Mouse (Mus musculus) neural tube, embryonic 13.5 days (tissue): ENCODE data around the gene Tmem200c. TPM values are rescaled to one million over a fixed set of nuclear protein-coding genes. Genes with fewer than 3 reads are reported as not detected.
A peak's percentile ranks its signal among the peaks of the same experiment; 100 is the strongest.

ENCODE experiments used
- ATAC-seq: fragments of 200-750 bp; cut with Nextera tagmentation; 2 replicates; pipeline ENCODE4 v1.8.0; 2017; ENCODE audit warnings: low read depth, mild to moderate bottlenecking, moderate TSS enrichment, moderate library complexity
- H3K27ac ChIP-seq: fragments of 300-500 bp; sonication (generic); replicated peaks from 2 replicates; pipeline ENCODE4 v1.5.1; 2015; ENCODE audit warnings: moderate library complexity, mild to moderate bottlenecking, inconsistent platforms
- H3K27me3 ChIP-seq: fragments of 300-500 bp; sonication (generic); 2 replicates; pipeline ENCODE4 v1.6.1; 2015; ENCODE audit warnings: mild to moderate bottlenecking, inconsistent platforms
- H3K36me3 ChIP-seq: fragments of 300-500 bp; sonication (generic); 2 replicates; pipeline ENCODE4 v1.6.1; 2015; ENCODE audit warnings: mild to moderate bottlenecking, inconsistent platforms
- H3K4me1 ChIP-seq: fragments of 300-500 bp; sonication (generic); replicated peaks from 2 replicates; pipeline ENCODE4 v1.6.1; 2015; ENCODE audit warnings: inconsistent platforms
- H3K4me2 ChIP-seq: fragments of 300-500 bp; sonication (generic); 2 replicates; pipeline ENCODE4 v1.6.1; 2015; ENCODE audit warnings: inconsistent platforms, mild to moderate bottlenecking, moderate library complexity
- H3K4me3 ChIP-seq: fragments of 300-500 bp; sonication (generic); 2 replicates; pipeline ENCODE4 v1.5.1; 2015; ENCODE audit warnings: mild to moderate bottlenecking, inconsistent platforms
- H3K9ac ChIP-seq: fragments of 300-500 bp; sonication (generic); 2 replicates; pipeline ENCODE4 v1.6.1; 2015; ENCODE audit warnings: moderate library complexity, mild to moderate bottlenecking, inconsistent platforms
- H3K9me3 ChIP-seq: fragments of 300-500 bp; sonication (generic); 2 replicates; pipeline ENCODE4 v1.6.1; 2016; ENCODE audit warnings: inconsistent platforms
- WGBS: fragments of 180-500 bp; shearing (Covaris S2); methylation state at CpG from one replicate; pipeline ENCODE4 v1.1.7; 2015; 5-methylcytosine and 5-hydroxymethylcytosine counted together
- polyA plus RNA-seq: library from polyadenylated mRNA; unstranded; fragments of >200 nt; fragmentation: Nextera tagmentation; extraction: Ambion mirVana; gene quantifications from 2 replicates; pipeline ENCODE4 v1.2.1, GENCODE M21; 2015

Tmem200c gene
- polyA plus RNA-seq, 1 experiment from 2014 or later = 2.7 TPM

DNA sequence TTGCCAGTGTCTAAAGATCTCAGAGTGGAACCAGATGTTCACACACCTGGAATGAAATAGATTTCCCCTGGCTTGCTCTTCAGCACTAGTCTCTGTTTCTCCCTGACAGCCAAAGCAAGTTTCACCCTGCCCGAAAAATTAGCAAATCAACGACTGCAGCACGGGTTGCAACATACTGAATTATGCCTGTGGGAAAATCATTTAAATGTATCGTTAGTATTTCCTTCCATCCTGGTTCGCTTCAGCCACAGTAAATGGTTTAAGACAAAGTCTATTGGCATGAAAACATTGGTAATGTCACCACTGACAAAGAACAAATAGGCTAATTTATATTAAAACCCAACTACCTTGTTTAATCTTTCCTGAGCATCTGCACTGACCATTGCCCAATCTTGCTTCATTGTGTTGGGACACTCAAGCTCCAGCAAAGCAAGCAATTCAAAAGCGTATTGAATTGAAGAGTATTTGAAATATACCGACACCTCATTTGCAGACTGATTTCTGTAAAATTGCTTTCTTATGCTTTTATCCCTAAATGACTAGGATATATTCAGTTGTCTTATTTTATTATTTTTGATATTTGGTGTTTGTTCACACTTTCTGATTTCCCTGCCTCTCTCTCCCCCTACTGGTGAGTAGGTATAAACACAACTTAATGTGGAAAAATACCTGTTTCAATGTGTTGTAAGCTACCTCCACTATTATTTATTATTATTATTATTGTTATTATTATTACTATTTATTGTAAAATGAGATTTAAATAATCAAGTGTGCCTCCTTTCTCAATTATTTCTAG, 25.9 kb downstream of the Tmem200c start:
- Histone ChIP-seq H3K9me3 (no peaks in the 10 kb centered on the region), H3K27ac (no peak overlapping the region), H3K4me3 (no peak overlapping the region), H3K27me3 (no peaks in the 10 kb centered on the region), H3K9ac (no peak overlapping the region), H3K4me2 (no peak overlapping the region), H3K4me1 (no peaks in the 10 kb centered on the region), H3K36me3 (no peaks in the 10 kb centered on the region)
- 63% methylated on average over 7 of the region's 7 CpGs for WGBS
- no peak for ATAC-seq

GRCm38 (mm10) chr17:68864175-68864574, 37.8 kb downstream of the Tmem200c start:
- Histone ChIP-seq H3K9ac (no peak overlapping the region), H3K27ac (no peak overlapping the region), H3K9me3 (no peaks in the 10 kb centered on the region), H3K27me3 (no peaks in the 10 kb centered on the region), H3K36me3 (no peaks in the 10 kb centered on the region), H3K4me3 (no peak overlapping the region), H3K4me1 (no peaks in the 10 kb centered on the region), H3K4me2 (no peak overlapping the region)
- no peak for ATAC-seq
- 91% methylated on average over 3 of the region's 3 CpGs for WGBS

GRCm38 (mm10) chr17:68868439-68868838, 42.0 kb downstream of the Tmem200c start:
- H3K4me3 ChIP-seq = no peak overlapping the region
- no peaks in the 10 kb centered on the region for H3K27me3 ChIP-seq
- ATAC-seq = no peak
- no peaks in the 10 kb centered on the region for H3K9me3 ChIP-seq
- H3K27ac ChIP-seq = no peak overlapping the region
- H3K4me1 ChIP-seq = no peaks in the 10 kb centered on the region
- H3K36me3 ChIP-seq = no peaks in the 10 kb centered on the region
- no peak overlapping the region for H3K4me2 ChIP-seq
- H3K9ac ChIP-seq = no peak overlapping the region

DNA sequence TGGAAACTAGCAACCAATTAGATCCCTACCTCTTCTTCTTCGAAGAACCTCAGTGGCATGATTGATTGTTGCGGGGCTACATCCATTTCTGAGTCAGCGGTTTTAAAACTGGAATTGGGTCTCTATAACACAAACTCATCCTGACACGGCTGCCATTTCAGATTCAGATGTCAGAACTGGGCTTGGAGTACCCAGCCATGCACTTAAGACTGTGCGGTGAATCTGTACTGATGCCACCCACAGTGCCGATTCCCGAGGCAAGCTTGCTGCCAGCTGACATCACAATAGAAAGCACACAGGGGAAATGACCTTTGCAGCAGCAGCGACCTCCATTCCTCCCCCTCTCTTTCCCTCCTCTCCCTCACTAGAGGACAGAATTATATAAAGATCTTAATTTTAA, 47.6 kb downstream of the Tmem200c start:
- Histone ChIP-seq H3K9me3 (no peaks in the 10 kb centered on the region), H3K4me3 (no peak overlapping the region), H3K4me1 (no peaks in the 10 kb centered on the region), H3K27me3 (no peaks in the 10 kb centered on the region), H3K36me3 (no peaks in the 10 kb centered on the region), H3K9ac (no peak overlapping the region), H3K27ac (no peak overlapping the region), H3K4me2 (no peak overlapping the region)
- ATAC-seq = no peak
- 42% methylated on average over 8 of the region's 8 CpGs for WGBS

DNA sequence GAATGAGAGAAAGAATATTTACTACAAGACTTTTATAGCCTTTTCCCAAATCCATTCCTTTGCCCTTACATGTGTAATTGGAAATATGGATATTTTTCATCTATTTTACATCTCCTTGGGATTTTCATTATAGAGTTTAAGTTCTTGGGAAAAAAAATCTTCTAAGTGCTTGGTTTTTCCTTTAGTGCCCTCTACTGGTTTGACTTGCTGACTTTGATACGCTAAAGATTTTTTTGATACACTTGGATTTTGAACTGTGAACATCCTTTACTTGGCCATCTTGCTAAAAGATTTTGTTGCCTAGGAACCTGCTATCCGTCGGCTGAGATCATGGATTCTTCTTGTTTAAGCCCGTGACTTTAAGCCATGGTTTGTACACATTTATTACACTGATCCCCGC, 48.8 kb downstream of the Tmem200c start:
- Histone ChIP-seq H3K4me3 (no peak overlapping the region), H3K36me3 (no peaks in the 10 kb centered on the region), H3K9me3 (no peaks in the 10 kb centered on the region), H3K9ac (no peak overlapping the region), H3K4me2 (no peak overlapping the region), H3K27me3 (no peaks in the 10 kb centered on the region), H3K27ac (no peak overlapping the region), H3K4me1 (no peaks in the 10 kb centered on the region)
- no peak for ATAC-seq
- WGBS = 75% methylated on average over 5 of the region's 5 CpGs

GRCm38 (mm10) chr17:68875917-68876495, 49.6 kb downstream of the Tmem200c start:
- Histone ChIP-seq H3K4me2 (no peak overlapping the region), H3K4me3 (no peak overlapping the region), H3K9ac (no peak overlapping the region), H3K27me3 (no peaks in the 10 kb centered on the region), H3K36me3 (no peaks in the 10 kb centered on the region), H3K4me1 (no peaks in the 10 kb centered on the region), H3K9me3 (no peaks in the 10 kb centered on the region), H3K27ac (no peak overlapping the region)
- no peak for ATAC-seq
- WGBS = 77% methylated on average over 10 of the region's 10 CpGs

GRCm38 (mm10) chr17:68881725-68882524, 55.5 kb downstream of the Tmem200c start:
- whole genome bisulfite sequencing = 14% methylated on average over 21 of the region's 21 CpGs
- Histone ChIP-seq H3K4me1 (peaks cover 4% of the 10 kb centered on the region; the same call in 1 of the 2 replicates), H3K27me3 (no peaks in the 10 kb centered on the region), H3K27ac (no peak overlapping the region), H3K4me3 (peak overlapping the region; percentile 37), H3K36me3 (no peaks in the 10 kb centered on the region), H3K4me2 (peak overlapping the region; percentile 55), H3K9me3 (no peaks in the 10 kb centered on the region), H3K9ac (peak overlapping the region; percentile 60; the same call in 1 of the 2 replicates)
- ATAC-seq = peak; percentile 78

- Histone ChIP-seq H3K4me3 (no peak overlapping the region), H3K9ac (no peak overlapping the region), H3K9me3 (no peaks in the 10 kb centered on the region), H3K4me1 (peaks cover 4% of the 10 kb centered on the region; the same call in 1 of the 2 replicates), H3K36me3 (no peaks in the 10 kb centered on the region), H3K27ac (no peak overlapping the region), H3K27me3 (no peaks in the 10 kb centered on the region), H3K4me2 (no peak overlapping the region)
- no peak for ATAC-seq
- 77% methylated on average over 3 of the region's 3 CpGs for WGBS
These were observed 57.2 kb downstream of the Tmem200c start for GRCm38 (mm10) chr17:68883474-68884083.

DNA sequence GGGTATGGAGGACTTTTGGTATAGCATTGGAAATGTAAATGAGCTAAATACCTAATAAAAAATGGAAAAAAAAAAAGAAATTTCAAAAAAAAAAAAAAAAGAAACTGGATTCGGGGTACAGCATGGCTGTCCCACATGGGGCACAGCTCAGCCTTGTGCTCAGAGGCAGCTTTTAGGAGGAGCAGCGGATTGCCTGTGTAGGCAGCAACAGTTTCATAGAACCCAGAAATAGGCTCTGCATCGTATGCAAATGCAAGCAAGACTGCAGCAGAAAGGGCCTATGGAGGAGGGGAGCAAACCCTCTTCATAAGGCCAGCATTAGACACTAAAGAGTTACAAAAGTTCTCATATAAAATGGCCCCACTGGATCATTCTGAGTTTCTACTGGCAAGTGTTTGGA, 64.2 kb downstream of the Tmem200c start:
- no peaks in the 10 kb centered on the region for H3K4me1 ChIP-seq
- 91% methylated on average over 3 of the region's 3 CpGs for WGBS
- ATAC-seq = no peak

More for the DNA sequence above, 64.2 kb downstream of the Tmem200c start:
- Histone ChIP-seq H3K4me3 (no peak overlapping the region), H3K4me2 (no peak overlapping the region), H3K27ac (no peak overlapping the region), H3K27me3 (no peaks in the 10 kb centered on the region), H3K9me3 (no peaks in the 10 kb centered on the region), H3K9ac (no peak overlapping the region), H3K36me3 (no peaks in the 10 kb centered on the region)

Other genes with a start within 250 kb of the Tmem200c start
- 121 and 122 TPM in 2 replicates for gene Epb41l3, start 249.1 kb downstream of the Tmem200c start, polyA plus RNA-seq